Mouse (Mus musculus) left cerebral cortex, adult 11 months (tissue): ENCODE measurements around the gene Trmt2a.

Experiments used
- DNase-seq: peaks from one replicate; pipeline ENCODE4 v3.0.0; 2022; ENCODE audit warnings: low spot score

Gene Trmt2a

GRCm38 (mm10) chr16:18231451-18231850, 17.0 kb upstream of the Trmt2a start:
- no peak for DNase-seq

- DNase-seq: no peak
These were observed 15.0 kb upstream of the Trmt2a start for GRCm38 (mm10) chr16:18233451-18233850.

GRCm38 (mm10) chr16:18233919-18234670, 14.4 kb upstream of the Trmt2a start:
- no peak for DNase-seq

GRCm38 (mm10) chr16:18234671-18235388, 13.6 kb upstream of the Trmt2a start, which contains the start of gene Zdhhc8:
TSS of gene Zdhhc8 (minus strand) at chr16:18235136.
- no peak for DNase-seq

GRCm38 (mm10) chr16:18235389-18236065, 13.0 kb upstream of the Trmt2a start:
- no peak for DNase-seq

GRCm38 (mm10) chr16:18236676-18237501, 11.6 kb upstream of the Trmt2a start:
- no peak for DNase-seq

GRCm38 (mm10) chr16:18241581-18241980, 6.9 kb upstream of the Trmt2a start:
- DNase-seq: no peak

GRCm38 (mm10) chr16:18247521-18248399, 719 bp upstream of the Trmt2a start:
- DNase-seq: no peak

- DNase-seq: no peak
These were observed 987 bp downstream of the Trmt2a start for GRCm38 (mm10) chr16:18249364-18249967.

GRCm38 (mm10) chr16:18250231-18250630, 1.8 kb downstream of the Trmt2a start:
- DNase-seq: no peak

GRCm38 (mm10) chr16:18250828-18251790, 2.6 kb downstream of the Trmt2a start:
- no peak for DNase-seq

GRCm38 (mm10) chr16:18252736-18253135, 4.3 kb downstream of the Trmt2a start:
- DNase-seq: no peak

- DNase-seq: no peak
These were observed 5.4 kb downstream of the Trmt2a start for GRCm38 (mm10) chr16:18253866-18254265.

- no peak for DNase-seq
These were observed 9.7 kb downstream of the Trmt2a start, which contains the start of gene Gm49776 for GRCm38 (mm10) chr16:18258221-18258620. TSS of gene Gm49776 (minus strand) at chr16:18258321.

GRCm38 (mm10) chr16:18265024-18265423, 16.5 kb downstream of the Trmt2a start:
- DNase-seq: no peak

GRCm38 (mm10) chr16:18268182-18268581, 19.7 kb downstream of the Trmt2a start:
- DNase-seq: no peak

GRCm38 (mm10) chr16:18275166-18275565, 26.7 kb downstream of the Trmt2a start:
- DNase-seq: no peak

GRCm38 (mm10) chr16:18288166-18288565, 39.7 kb downstream of the Trmt2a start:
- no peak for DNase-seq

GRCm38 (mm10) chr16:18288581-18289061, 40.1 kb downstream of the Trmt2a start:
- peak; percentile 35 for DNase-seq
